Mouse (Mus musculus): ENCODE measurements around the gene Gm973.

GRCm38 (mm10) chr1:59534976-59535810, 19.1 kb downstream of the Gm973 start:
- no peak for TF ChIP-seq GATA1 (IDR thresholded peaks at IDR 0.05; ENCODE audit: borderline replicate concordance, low read length)
- TF ChIP-seq CTCF (IDR thresholded peaks at IDR 0.05; ENCODE audit: low read depth, low read length): no peak
- TF ChIP-seq TAL1 (conservative IDR thresholded peaks at IDR 0.05; ENCODE audit: low read depth, low read length): no peak
- no peak; the same call in 1 of the 2 replicates for TF ChIP-seq POLR2AphosphoS5 (IDR thresholded peaks at IDR 0.05; ENCODE audit: insufficient replicate concordance, low read depth, low read length)

Measured in G1E (cell line).